Mouse (Mus musculus): ENCODE measurements around the gene Grb2. TPM values are rescaled to one million over a fixed set of nuclear protein-coding genes. Genes with fewer than 3 reads are reported as not detected.

The Grb2 gene
- polyA plus RNA-seq, 1 experiment from 2014 or later, result 54.2 TPM

GRCm38 (mm10) chr11:115613138-115613945 is 95.1 kb downstream of the Grb2 start:
- peaks cover 9% of the 10 kb centered on the region; the same call in 1 of the 2 replicates for H3K36me3 ChIP-seq (ENCODE audit: control insufficient read depth, insufficient read depth, low read length)
- H3K27me3 ChIP-seq (ENCODE audit: control insufficient read depth, insufficient read depth, low read length), result no peaks in the 10 kb centered on the region
- peak overlapping the region; percentile 63 for H3K4me3 ChIP-seq (ENCODE audit: low read depth, low read length)
- peak overlapping the region; percentile 97 for H3K27ac ChIP-seq (replicated peaks)
- under 1% methylated on average over 16 of the region's 16 CpGs for WGBS
- peaks cover 5% of the 10 kb centered on the region; the same call in 1 of the 2 replicates for H3K4me1 ChIP-seq (replicated peaks; ENCODE audit: control insufficient read depth, insufficient read depth)
- peak overlapping the region; percentile 85 for H3K4me2 ChIP-seq (replicated peaks; ENCODE audit: low read depth)
- no peaks in the 10 kb centered on the region for H3K9me3 ChIP-seq (ENCODE audit: control insufficient read depth, low read length)
- ATAC-seq (ENCODE audit: low FRiP score, low TSS enrichment), result no peak
- H3K9ac ChIP-seq (ENCODE audit: low read length), result peak overlapping the region; percentile 86
- no peak for DNase-seq (ENCODE audit: low spot score)
- TF ChIP-seq EP300 (optimal IDR thresholded peaks at IDR 0.05), result no peak
- TF ChIP-seq CTCF (IDR thresholded peaks at IDR 0.05; ENCODE audit: low read depth), result no peak

GRCm38 (mm10) chr11:115612410-115613137 is 95.8 kb downstream of the Grb2 start, which contains the start of gene Mif4gd:
Mif4gd (minus strand) TSS chr11:115612969.
- H3K9ac ChIP-seq (ENCODE audit: low read length), result peak within 1 kb of the TSS; percentile 86
- peak within 1 kb of the TSS; percentile 97 for H3K27ac ChIP-seq (replicated peaks)
- WGBS, result under 1% methylated on average over 58 of the region's 80 CpGs
- H3K27me3 ChIP-seq (ENCODE audit: control insufficient read depth, insufficient read depth, low read length), result no peaks in the 10 kb centered on the region
- peak within 1 kb of the TSS; percentile 85 for H3K4me2 ChIP-seq (replicated peaks; ENCODE audit: low read depth)
- DNase-seq (ENCODE audit: low spot score), result peak; percentile 96
- TF ChIP-seq CTCF (IDR thresholded peaks at IDR 0.05; ENCODE audit: low read depth), result peak; percentile 66
- TF ChIP-seq EP300 (optimal IDR thresholded peaks at IDR 0.05), result no peak
- H3K4me3 ChIP-seq (ENCODE audit: low read depth, low read length), result peak within 1 kb of the TSS; percentile 63
- peaks cover 8% of the 10 kb centered on the region; the same call in 1 of the 2 replicates for H3K36me3 ChIP-seq (ENCODE audit: control insufficient read depth, insufficient read depth, low read length)
- H3K9me3 ChIP-seq (ENCODE audit: control insufficient read depth, low read length), result no peaks in the 10 kb centered on the region
- ATAC-seq (ENCODE audit: low FRiP score, low TSS enrichment), result peak; percentile 84
- H3K4me1 ChIP-seq (replicated peaks; ENCODE audit: control insufficient read depth, insufficient read depth), result peaks cover 5% of the 10 kb centered on the region; the same call in 1 of the 2 replicates

- H3K27me3 ChIP-seq (ENCODE audit: control insufficient read depth, insufficient read depth, low read length), result no peaks in the 10 kb centered on the region
- peak overlapping the region; percentile 97 for H3K27ac ChIP-seq (replicated peaks)
- no peak for TF ChIP-seq EP300 (optimal IDR thresholded peaks at IDR 0.05)
- peak; percentile 32 for TF ChIP-seq CTCF (IDR thresholded peaks at IDR 0.05; ENCODE audit: low read depth)
- peak overlapping the region; percentile 86 for H3K9ac ChIP-seq (ENCODE audit: low read length)
- ATAC-seq (ENCODE audit: low FRiP score, low TSS enrichment), result peak; percentile 36
- no peaks in the 10 kb centered on the region for H3K9me3 ChIP-seq (ENCODE audit: control insufficient read depth, low read length)
- peak; percentile 86 for DNase-seq (ENCODE audit: low spot score)
- peak overlapping the region; percentile 63 for H3K4me3 ChIP-seq (ENCODE audit: low read depth, low read length)
- H3K4me2 ChIP-seq (replicated peaks; ENCODE audit: low read depth), result peak overlapping the region; percentile 85
- under 1% methylated on average over 13 of the region's 13 CpGs for WGBS
- H3K4me1 ChIP-seq (replicated peaks; ENCODE audit: control insufficient read depth, insufficient read depth), result peaks cover 5% of the 10 kb centered on the region; the same call in 1 of the 2 replicates
- peaks cover 10% of the 10 kb centered on the region; the same call in 1 of the 2 replicates for H3K36me3 ChIP-seq (ENCODE audit: control insufficient read depth, insufficient read depth, low read length)
These were observed 96.4 kb downstream of the Grb2 start for GRCm38 (mm10) chr11:115612059-115612409.

DNA sequence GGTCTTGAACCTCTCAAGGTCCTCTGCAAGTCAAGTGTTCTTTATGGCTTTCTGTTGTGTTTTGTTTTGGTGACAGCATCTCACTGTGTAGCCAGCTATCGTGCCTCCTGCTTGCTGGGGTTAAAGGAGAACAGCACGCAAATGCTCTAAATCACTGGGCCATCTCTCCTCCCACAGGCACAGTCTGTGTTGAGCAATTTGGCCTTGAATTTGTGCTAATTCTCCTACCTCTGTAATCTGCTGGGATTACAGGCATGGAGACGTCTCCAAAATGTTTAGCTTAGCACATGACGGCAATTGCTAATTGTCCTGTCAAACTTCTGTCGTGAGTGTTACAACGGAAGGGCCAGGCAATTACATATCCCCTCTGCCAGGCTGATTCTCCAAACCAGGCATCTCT is 97.2 kb downstream of the Grb2 start:
- ATAC-seq (ENCODE audit: low FRiP score, low TSS enrichment) (no peak), DNase-seq (ENCODE audit: low spot score) (no peak)
- peaks cover 5% of the 10 kb centered on the region; the same call in 1 of the 2 replicates for H3K4me1 ChIP-seq (replicated peaks; ENCODE audit: control insufficient read depth, insufficient read depth)
- no peak overlapping the region for H3K27ac ChIP-seq (replicated peaks)
- H3K4me2 ChIP-seq (replicated peaks; ENCODE audit: low read depth), result no peak overlapping the region
- TF ChIP-seq EP300 (optimal IDR thresholded peaks at IDR 0.05) (no peak), CTCF (IDR thresholded peaks at IDR 0.05; ENCODE audit: low read depth) (no peak)
- H3K4me3 ChIP-seq (ENCODE audit: low read depth, low read length), result no peak overlapping the region; the same call in 1 of the 2 replicates
- H3K9ac ChIP-seq (ENCODE audit: low read length), result no peak overlapping the region
- peaks cover 18% of the 10 kb centered on the region; the same call in 1 of the 2 replicates for H3K36me3 ChIP-seq (ENCODE audit: control insufficient read depth, insufficient read depth, low read length)
- 56% methylated on average over 6 of the region's 6 CpGs for WGBS
- H3K9me3 ChIP-seq (ENCODE audit: control insufficient read depth, low read length), result no peaks in the 10 kb centered on the region
- no peaks in the 10 kb centered on the region for H3K27me3 ChIP-seq (ENCODE audit: control insufficient read depth, insufficient read depth, low read length)

GRCm38 (mm10) chr11:115609576-115609975 is 98.8 kb downstream of the Grb2 start:
- TF ChIP-seq EP300 (optimal IDR thresholded peaks at IDR 0.05) (no peak), CTCF (IDR thresholded peaks at IDR 0.05; ENCODE audit: low read depth) (no peak)
- no peak for DNase-seq (ENCODE audit: low spot score)
- Histone ChIP-seq H3K9ac (ENCODE audit: low read length) (no peak overlapping the region), H3K4me2 (replicated peaks; ENCODE audit: low read depth) (no peak overlapping the region), H3K36me3 (ENCODE audit: control insufficient read depth, insufficient read depth, low read length) (peaks cover 18% of the 10 kb centered on the region; the same call in 1 of the 2 replicates), H3K27me3 (ENCODE audit: control insufficient read depth, insufficient read depth, low read length) (no peaks in the 10 kb centered on the region), H3K4me1 (replicated peaks; ENCODE audit: control insufficient read depth, insufficient read depth) (peaks cover 5% of the 10 kb centered on the region; the same call in 1 of the 2 replicates), H3K9me3 (ENCODE audit: control insufficient read depth, low read length) (no peaks in the 10 kb centered on the region), H3K27ac (replicated peaks) (no peak overlapping the region), H3K4me3 (ENCODE audit: low read depth, low read length) (no peak overlapping the region)
- no peak for ATAC-seq (ENCODE audit: low FRiP score, low TSS enrichment)
- 56% methylated on average over 3 of the region's 3 CpGs for WGBS
